Comparison of ENCODE assay signal across 7 mouse cellular contexts in the genomic region with DNA sequence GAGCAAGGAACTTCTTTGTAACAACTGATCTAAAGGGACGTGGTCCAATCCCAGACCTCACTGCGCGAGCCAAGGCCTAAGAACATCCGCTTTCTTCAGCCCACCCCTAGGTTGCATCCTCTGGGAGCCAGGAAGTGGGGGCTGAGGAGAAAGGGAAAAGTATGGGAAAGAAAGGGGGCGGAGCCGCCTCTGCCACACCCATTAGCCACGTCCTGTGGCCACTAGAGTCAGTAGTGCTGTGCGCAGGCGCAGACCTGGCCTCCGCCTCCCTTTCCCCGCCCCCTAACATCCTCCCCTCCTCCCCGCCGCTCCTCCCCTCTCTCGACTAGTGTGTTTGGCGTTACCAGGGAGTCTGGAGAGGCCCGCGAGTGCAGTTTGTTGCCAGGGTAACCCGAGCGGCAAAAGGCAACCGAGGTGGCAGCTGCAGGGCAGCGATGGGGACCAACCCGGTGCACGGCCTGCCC. TPM values are rescaled to one million over a fixed set of nuclear protein-coding genes. Genes with fewer than 3 reads are reported as not detected.
DNase-seq lines count a peak whose midpoint lies in the region; ATAC-seq lines count a peak whose summit lies in the region.

A gene (plus strand): TSS at position 327 of the 464 bp plus-strand sequence.

- ATAC-seq in embryonic facial prominence, embryonic 12.5 days (ENCODE audit: insufficient number of reproducible peaks, insufficient read depth, low FRiP score, low TSS enrichment): peak; percentile 98
- peak; percentile 98 for ATAC-seq in midbrain, embryonic 11.5 days (ENCODE audit: low FRiP score)

- H3K4me1 ChIP-seq in embryonic facial prominence, embryonic 12.5 days: no peaks in the 10 kb centered on the region
- peaks cover 4% of the 10 kb centered on the region for H3K4me1 ChIP-seq in midbrain, embryonic 11.5 days (ENCODE audit: control insufficient read depth, insufficient read depth, low read length)

- DNase-seq in adrenal gland, postnatal 36 days: peak; percentile 94 to 95
- peak; percentile 100 for DNase-seq in heart, adult 11 months
- DNase-seq in kidney, adult 11 months: peak; percentile 89
- DNase-seq in left cerebral cortex, postnatal 4 days: peak; percentile 98
- DNase-seq in midbrain, embryonic 11.5 days (ENCODE audit: low spot score, missing footprints): peak; percentile 99
- peak; percentile 95 for DNase-seq in skeletal muscle tissue, adult 2 months (ENCODE audit: low read depth, low spot score)

- WGBS in embryonic facial prominence, embryonic 12.5 days: under 1% methylated on average over 21 of the region's 23 CpGs
- 2% methylated on average over 23 of the region's 23 CpGs for WGBS in midbrain, embryonic 11.5 days

- H3K4me3 ChIP-seq in embryonic facial prominence, embryonic 12.5 days: peak within 1 kb of the TSS; percentile 57
- H3K4me3 ChIP-seq in midbrain, embryonic 11.5 days (ENCODE audit: low read depth, low read length): peak within 1 kb of the TSS; percentile 38

- H3K36me3 ChIP-seq in embryonic facial prominence, embryonic 12.5 days: no peaks in the 10 kb centered on the region
- H3K36me3 ChIP-seq in midbrain, embryonic 11.5 days (ENCODE audit: control insufficient read depth, insufficient read depth, low read length): no peaks in the 10 kb centered on the region

- H3K9ac ChIP-seq in embryonic facial prominence, embryonic 12.5 days: peak within 1 kb of the TSS; percentile 63
- peak within 1 kb of the TSS; percentile 75 for H3K9ac ChIP-seq in midbrain, embryonic 11.5 days (ENCODE audit: low read length)

- peak within 1 kb of the TSS; percentile 69; the same call in 1 of the 2 replicates for H3K27ac ChIP-seq in embryonic facial prominence, embryonic 12.5 days
- H3K27ac ChIP-seq in midbrain, embryonic 11.5 days (ENCODE audit: low read depth, low read length): peak within 1 kb of the TSS; percentile 86

- H3K4me2 ChIP-seq in embryonic facial prominence, embryonic 12.5 days (replicated peaks): peak within 1 kb of the TSS; percentile 67
- peak within 1 kb of the TSS; percentile 67 for H3K4me2 ChIP-seq in midbrain, embryonic 11.5 days

- H3K9me3 ChIP-seq in embryonic facial prominence, embryonic 12.5 days: no peaks in the 10 kb centered on the region
- no peaks in the 10 kb centered on the region for H3K9me3 ChIP-seq in midbrain, embryonic 11.5 days (ENCODE audit: control insufficient read depth, low read length)

- intact Hi-C loops in left cerebral cortex, postnatal 4 days (cut with DNase I): no loop called here

- no peaks in the 10 kb centered on the region for H3K27me3 ChIP-seq in embryonic facial prominence, embryonic 12.5 days
- no peaks in the 10 kb centered on the region for H3K27me3 ChIP-seq in midbrain, embryonic 11.5 days (ENCODE audit: control insufficient read depth, insufficient read depth, low read length)

RNA-seq across cellular contexts. Expression of the gene that starts here (rescaled TPM):
- 1 to 10 TPM; 1.1 to 1.6 TPM for total RNA-seq in adrenal gland, postnatal 36 days (2021)
- 3.0 and 3.7 TPM in 2 replicates for polyA plus RNA-seq in embryonic facial prominence, embryonic 12.5 days (2016; fragmentation: Nextera tagmentation; extraction: Ambion mirVana)
- total RNA-seq in left cerebral cortex, postnatal 4 days (2021): 1 to 10 TPM in 1 of 2 experiments, under 1 TPM in 1; 0.97 to 2.2 TPM
- polyA plus RNA-seq in midbrain, embryonic 11.5 days (2014; fragmentation: Nextera tagmentation; extraction: Ambion mirVana): 2.5 and 2.6 TPM in 2 replicates

Comparison
In these comparisons a context has a peak if more than half of its experiments do, and no peak if none do; other contexts are left out.
1. Peak in every context shown above with its lines: DNase-seq, ATAC-seq, H3K4me3 ChIP-seq and H3K27ac ChIP-seq.